Mouse (Mus musculus) liver, postnatal 0 days (tissue): Measurements from ENCODE around the gene Casz1.

ENCODE experiments used
- CTCF ChIP-seq: sonication (generic); IDR thresholded peaks from 2 replicates; pipeline ENCODE4 v1.5.1; 2016; ENCODE audit warnings: antibody characterized with exemption, low read depth
- EP300 ChIP-seq: IDR thresholded peaks from 2 replicates; pipeline ENCODE4 v1.6.1; 2016; ENCODE audit warnings: antibody characterized with exemption, low read depth, mild to moderate bottlenecking

DNA sequence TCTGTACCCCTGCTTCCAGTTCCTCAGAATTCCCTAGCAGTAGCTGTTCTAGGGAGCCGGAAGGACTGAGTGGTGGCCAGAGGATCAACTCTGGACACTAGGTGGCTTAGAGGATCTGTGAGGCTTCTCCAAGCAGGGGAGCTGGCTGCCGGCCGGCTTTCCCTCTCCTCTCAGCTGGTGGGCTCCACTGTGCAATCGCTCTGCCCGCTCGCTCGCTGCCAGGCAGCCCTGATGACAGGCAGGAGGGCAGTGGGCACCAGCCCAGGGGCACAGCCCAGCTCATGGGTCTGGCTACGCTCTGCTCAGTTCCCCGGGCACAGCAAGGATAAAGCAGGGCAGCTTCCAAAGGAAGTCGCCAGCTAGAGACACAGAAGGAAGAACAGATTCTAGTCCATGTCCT, 7.7 kb downstream of the Casz1 start:
- TF ChIP-seq CTCF (peak; percentile 34; the same call in 1 of the 2 replicates), EP300 (no peak)
